Comparison of ENCODE assay signal across 9 mouse cellular contexts in genomic region chr17:25984066-25984465, GRCm38 (mm10). TPM values are rescaled to one million over a fixed set of nuclear protein-coding genes. Genes with fewer than 3 reads are reported as not detected.
DNase-seq lines count a peak whose midpoint lies in the region; ATAC-seq and TF ChIP-seq lines count a peak whose summit lies in the region.
"Had no signal": no experiment of that assay in that cellular context is flagged by ENCODE, and none has a peak within 500 bp of the region (broad histone marks: within the 10 kb centered on the region; RNA-seq: fewer than 3 reads in every experiment).

No protein-coding gene starts in this region.

- 97% methylated on average over 1 of the region's 1 CpGs for WGBS in kidney, embryonic 16.5 days
- 91% methylated on average over 1 of the region's 1 CpGs for WGBS in forebrain, embryonic 10.5 days
- 94% methylated on average over 1 of the region's 1 CpGs for WGBS in intestine, postnatal 0 days
- WGBS in neural tube, embryonic 14.5 days = 100% methylated on average over 1 of the region's 1 CpGs

- H3K36me3 ChIP-seq in kidney, embryonic 16.5 days (ENCODE audit: insufficient read depth, low read length) = no peaks in the 10 kb centered on the region
- peaks cover 25% of the 10 kb centered on the region; the same call in 1 of the 2 replicates for H3K36me3 ChIP-seq in forebrain, embryonic 10.5 days (replicated peaks)
- peaks cover 5% of the 10 kb centered on the region; the same call in 1 of the 2 replicates for H3K36me3 ChIP-seq in intestine, postnatal 0 days (ENCODE audit: control insufficient read depth, insufficient read depth)
- no peaks in the 10 kb centered on the region for H3K36me3 ChIP-seq in neural tube, embryonic 14.5 days (ENCODE audit: control insufficient read depth, insufficient read depth, low read length)

- DNase-seq in kidney, adult 9 months = no peak
- DNase-seq in forebrain, embryonic 10.5 days (ENCODE audit: extremely low spot score, low spot score) = no peak
- DNase-seq in left cerebral cortex, postnatal 10 days (ENCODE audit: extremely low spot score in 1 of 2, low spot score in 2 of 2) = no peak
- no peak for DNase-seq in left cerebral cortex, adult 11 months (ENCODE audit: low spot score)

- no peaks in the 10 kb centered on the region for H3K9me3 ChIP-seq in kidney, embryonic 16.5 days (ENCODE audit: low read length)
- no peaks in the 10 kb centered on the region for H3K9me3 ChIP-seq in forebrain, embryonic 10.5 days
- no peaks in the 10 kb centered on the region for H3K9me3 ChIP-seq in intestine, postnatal 0 days (ENCODE audit: control insufficient read depth)
- no peaks in the 10 kb centered on the region for H3K9me3 ChIP-seq in neural tube, embryonic 14.5 days (ENCODE audit: control insufficient read depth, low read length)

- ATAC-seq in kidney, embryonic 16.5 days (ENCODE audit: low FRiP score, low TSS enrichment) = no peak
- no peak for ATAC-seq in intestine, postnatal 0 days
- no peak for ATAC-seq in neural tube, embryonic 14.5 days (ENCODE audit: low read depth)

- no peak for TF ChIP-seq CTCF in intestine, postnatal 0 days (IDR thresholded peaks at IDR 0.05; ENCODE audit: low read depth)

- peaks cover 25% of the 10 kb centered on the region for H3K4me1 ChIP-seq in kidney, embryonic 16.5 days (ENCODE audit: insufficient read depth, low read length)
- H3K4me1 ChIP-seq in forebrain, embryonic 10.5 days = peaks cover 38% of the 10 kb centered on the region
- H3K4me1 ChIP-seq in intestine, postnatal 0 days (replicated peaks; ENCODE audit: control insufficient read depth, insufficient read depth, low read length) = peaks cover 14% of the 10 kb centered on the region; the same call in 1 of the 2 replicates
- H3K4me1 ChIP-seq in neural tube, embryonic 14.5 days (ENCODE audit: control insufficient read depth, insufficient read depth, low read length) = peaks cover 11% of the 10 kb centered on the region

- intact Hi-C loops in left cerebral cortex, postnatal 10 days (cut with DNase I) = no loop called here

- H3K4me3 ChIP-seq in kidney, embryonic 16.5 days (ENCODE audit: low read length) = peak overlapping the region; percentile 83
- peak overlapping the region; percentile 82 for H3K4me3 ChIP-seq in forebrain, embryonic 10.5 days
- H3K4me3 ChIP-seq in intestine, postnatal 0 days (ENCODE audit: low read depth, low read length) = peak overlapping the region; percentile 87; the same call in 1 of the 2 replicates
- peak overlapping the region; percentile 77 for H3K4me3 ChIP-seq in neural tube, embryonic 14.5 days (ENCODE audit: low read depth, low read length)

- no peaks in the 10 kb centered on the region for H3K27me3 ChIP-seq in kidney, embryonic 16.5 days (ENCODE audit: insufficient read depth, low read length)
- no peaks in the 10 kb centered on the region for H3K27me3 ChIP-seq in forebrain, embryonic 10.5 days (ENCODE audit: poor library complexity, severe bottlenecking)
- H3K27me3 ChIP-seq in intestine, postnatal 0 days (replicated peaks; ENCODE audit: control insufficient read depth, insufficient read depth, low read length) = no peaks in the 10 kb centered on the region
- no peaks in the 10 kb centered on the region for H3K27me3 ChIP-seq in neural tube, embryonic 14.5 days (ENCODE audit: control insufficient read depth, insufficient read depth, low read length)

- H3K4me2 ChIP-seq in kidney, embryonic 16.5 days (replicated peaks; ENCODE audit: low read depth, low read length) = peak overlapping the region; percentile 76
- H3K4me2 ChIP-seq in intestine, postnatal 0 days (replicated peaks; ENCODE audit: low read depth) = peak overlapping the region; percentile 90
- H3K4me2 ChIP-seq in neural tube, embryonic 14.5 days (ENCODE audit: low read depth, low read length) = peak overlapping the region; percentile 54

- peak overlapping the region; percentile 89 for H3K9ac ChIP-seq in kidney, embryonic 16.5 days (replicated peaks; ENCODE audit: low read length)
- no peak overlapping the region; the same call in 1 of the 2 replicates for H3K9ac ChIP-seq in intestine, postnatal 0 days (ENCODE audit: low read depth, low read length)
- H3K9ac ChIP-seq in neural tube, embryonic 14.5 days (replicated peaks; ENCODE audit: low read depth, low read length) = no peak overlapping the region

- H3K27ac ChIP-seq in kidney, embryonic 16.5 days (ENCODE audit: low read length) = no peak overlapping the region
- 0 out of 2 replicates have a peak overlapping the region, but pooled peaks have one; percentile 93 for H3K27ac ChIP-seq in forebrain, embryonic 10.5 days
- peak overlapping the region; percentile 91; the same call in 1 of the 2 replicates for H3K27ac ChIP-seq in intestine, postnatal 0 days (ENCODE audit: low read depth, low read length)
- H3K27ac ChIP-seq in neural tube, embryonic 14.5 days (ENCODE audit: low read depth, low read length) = no peak overlapping the region

RNA-seq across cellular contexts. Expression of gene Capn15, which starts 1.5 kb away (rescaled TPM):
- 26.0 and 30.7 TPM in 2 replicates for polyA plus RNA-seq in kidney, embryonic 16.5 days (2015; fragmentation: Nextera tagmentation; extraction: Ambion mirVana)
- polyA plus RNA-seq in forebrain, embryonic 10.5 days (2016; fragmentation: Nextera tagmentation; extraction: Ambion mirVana) = 31.8 and 37.0 TPM in 2 replicates
- 29.5 and 37.4 TPM in 2 replicates for polyA plus RNA-seq in intestine, postnatal 0 days (2015; fragmentation: Nextera tagmentation; extraction: Ambion mirVana)
- polyA plus RNA-seq in neural tube, embryonic 14.5 days (2014; fragmentation: Nextera tagmentation; extraction: Ambion mirVana) = 21.1 and 24.6 TPM in 2 replicates
- total RNA-seq in left cerebral cortex, postnatal 10 days (2021) = 10 to 100 TPM; 41.5 to 42.5 TPM

RNA-seq across cellular contexts. Expression of gene A930017K11Rik, which starts 31.7 kb away (rescaled TPM):
- 8.1 and 9.5 TPM in 2 replicates for polyA plus RNA-seq in kidney, embryonic 16.5 days (2015; fragmentation: Nextera tagmentation; extraction: Ambion mirVana)
- 0.09 and 0.14 TPM in 2 replicates for polyA plus RNA-seq in forebrain, embryonic 10.5 days (2016; fragmentation: Nextera tagmentation; extraction: Ambion mirVana)
- polyA plus RNA-seq in intestine, postnatal 0 days (2015; fragmentation: Nextera tagmentation; extraction: Ambion mirVana) = 0.05 and 0.09 TPM in 2 replicates
- polyA plus RNA-seq in neural tube, embryonic 14.5 days (2014; fragmentation: Nextera tagmentation; extraction: Ambion mirVana) = 0.08 and 0.30 TPM in 2 replicates
- not detected for total RNA-seq in left cerebral cortex, postnatal 10 days (2021)
- total RNA-seq: common myeloid progenitor, adult 5-6 weeks; neutrophil, adult 5-6 weeks had no signal

RNA-seq across cellular contexts. Expression of gene Nhlrc4, which starts 39.3 kb away (rescaled TPM):
- 1.8 and 3.7 TPM in 2 replicates for polyA plus RNA-seq in kidney, embryonic 16.5 days (2015; fragmentation: Nextera tagmentation; extraction: Ambion mirVana)
- polyA plus RNA-seq in forebrain, embryonic 10.5 days (2016; fragmentation: Nextera tagmentation; extraction: Ambion mirVana) = 0.89 TPM in 1 of 2 replicates, not detected in the other
- not detected in 2 replicates for polyA plus RNA-seq in intestine, postnatal 0 days (2015; fragmentation: Nextera tagmentation; extraction: Ambion mirVana)
- not detected in 2 replicates for polyA plus RNA-seq in neural tube, embryonic 14.5 days (2014; fragmentation: Nextera tagmentation; extraction: Ambion mirVana)
- total RNA-seq in left cerebral cortex, postnatal 10 days (2021) = not detected
- total RNA-seq: common myeloid progenitor, adult 5-6 weeks; neutrophil, adult 5-6 weeks had no signal

RNA-seq across cellular contexts. Expression of gene Pigq, which starts 39.3 kb away (rescaled TPM):
- polyA plus RNA-seq in kidney, embryonic 16.5 days (2015; fragmentation: Nextera tagmentation; extraction: Ambion mirVana) = 85.8 and 95.9 TPM in 2 replicates
- polyA plus RNA-seq in forebrain, embryonic 10.5 days (2016; fragmentation: Nextera tagmentation; extraction: Ambion mirVana) = 68.4 and 75.6 TPM in 2 replicates
- 34.9 and 37.2 TPM in 2 replicates for polyA plus RNA-seq in intestine, postnatal 0 days (2015; fragmentation: Nextera tagmentation; extraction: Ambion mirVana)
- 66.4 and 76.8 TPM in 2 replicates for polyA plus RNA-seq in neural tube, embryonic 14.5 days (2014; fragmentation: Nextera tagmentation; extraction: Ambion mirVana)
- total RNA-seq in left cerebral cortex, postnatal 10 days (2021) = 100 to 1,000 TPM; 123 to 126 TPM

Comparison
In these comparisons a context has a peak if more than half of its experiments do, and no peak if none do; other contexts are left out.
1. H3K27ac ChIP-seq: peak in forebrain, embryonic 10.5 days (single experiment) and intestine, postnatal 0 days (single experiment); none in kidney, embryonic 16.5 days (single experiment) and neural tube, embryonic 14.5 days (single experiment).
2. Peak in every context shown above with its lines, with median percentiles within 50 percentile points of each other: H3K4me2 ChIP-seq and H3K4me3 ChIP-seq.